Mouse (Mus musculus): Measurements from ENCODE around the gene Mfsd6l. TPM values are rescaled to one million over a fixed set of nuclear protein-coding genes. Genes with fewer than 3 reads are reported as not detected.

The Mfsd6l gene
- 3.5 TPM for polyA plus RNA-seq (2014; fragmentation: Illumina TruSeq; extraction: RNeasy Lipid Tissue Mini Kit (QIAGEN cat#74804); ENCODE audit: low read depth, low replicate concordance)

DNA sequence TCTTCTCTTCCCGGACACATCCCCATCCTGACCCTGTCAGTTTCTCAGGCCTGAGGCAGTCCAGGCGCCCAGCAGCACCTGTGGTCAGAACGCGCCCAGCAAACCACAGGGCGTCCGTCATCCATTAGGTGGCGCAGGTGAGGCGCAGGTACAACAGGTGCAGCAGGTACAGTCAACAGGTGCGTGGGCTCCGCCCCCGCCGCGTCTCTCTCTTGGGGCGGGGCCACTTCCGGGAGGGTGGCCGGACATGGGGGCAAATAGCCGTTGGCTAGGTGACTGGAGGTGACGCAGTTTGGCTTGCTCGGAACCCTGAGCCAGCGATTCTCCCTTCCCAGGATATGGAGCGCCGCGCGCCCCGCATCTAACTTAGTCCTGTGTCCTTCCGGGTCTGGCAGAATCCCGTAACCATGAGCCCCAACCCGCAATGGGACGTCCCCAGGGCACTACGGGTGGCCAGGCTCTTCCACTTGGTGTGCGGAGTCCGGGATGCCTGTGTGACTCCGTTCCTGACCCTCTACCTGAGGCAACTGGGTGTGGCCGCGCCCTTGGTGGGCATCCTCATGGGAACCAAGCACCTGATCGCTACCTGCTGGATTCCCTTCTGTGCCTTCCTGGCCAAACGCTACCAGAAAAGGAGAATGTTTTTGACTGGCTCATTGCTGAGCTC lies at the start of gene Mfsd6l:
TSS of gene Mfsd6l (plus strand) at position 269 of the 667 bp plus-strand sequence.

DNA sequence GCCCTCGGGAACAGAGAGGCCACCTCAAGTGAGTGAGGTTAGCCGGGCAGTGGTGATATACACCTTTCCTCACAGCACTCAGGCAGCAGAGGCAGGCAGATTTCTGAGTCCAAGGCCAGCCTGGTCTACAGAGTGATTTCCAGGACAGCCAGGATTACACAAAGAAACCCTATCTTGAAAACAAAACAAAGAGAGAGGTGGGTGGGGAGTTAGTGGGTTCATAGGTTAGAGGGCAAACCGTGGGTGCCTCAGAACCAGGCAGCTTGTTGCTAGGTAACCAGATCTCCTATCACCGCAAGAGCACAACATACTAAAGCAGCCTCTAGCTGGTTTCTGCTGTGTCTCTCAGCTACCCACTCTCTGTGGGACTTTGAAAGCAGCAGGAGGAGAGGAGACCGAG lies 30.7 kb downstream of the Mfsd6l start, which contains the start of gene Ccdc42:
TSS of gene Ccdc42 (plus strand) at position 301 of the 400 bp plus-strand sequence.

Other genes starting within 250 kb of the Mfsd6l start
- gene Ntn1, start 155.4 kb upstream of the Mfsd6l start, polyA plus RNA-seq (2014; fragmentation: Illumina TruSeq; extraction: RNeasy Lipid Tissue Mini Kit (QIAGEN cat#74804); ENCODE audit: low read depth, low replicate concordance) = 30.3 TPM
- 5.2 TPM for gene Pik3r5, start 124.1 kb upstream of the Mfsd6l start, polyA plus RNA-seq (2014; fragmentation: Illumina TruSeq; extraction: RNeasy Lipid Tissue Mini Kit (QIAGEN cat#74804); ENCODE audit: low read depth, low replicate concordance)
- 4.0 TPM for gene Pik3r6, start 53.2 kb upstream of the Mfsd6l start, polyA plus RNA-seq (2014; fragmentation: Illumina TruSeq; extraction: RNeasy Lipid Tissue Mini Kit (QIAGEN cat#74804); ENCODE audit: low read depth, low replicate concordance)
- gene Ccdc42, start 30.8 kb downstream of the Mfsd6l start, polyA plus RNA-seq (2014; fragmentation: Illumina TruSeq; extraction: RNeasy Lipid Tissue Mini Kit (QIAGEN cat#74804); ENCODE audit: low read depth, low replicate concordance) = 2.2 TPM
- gene Myh10, start 135.4 kb downstream of the Mfsd6l start, polyA plus RNA-seq (2014; fragmentation: Illumina TruSeq; extraction: RNeasy Lipid Tissue Mini Kit (QIAGEN cat#74804); ENCODE audit: low read depth, low replicate concordance) = 40.4 TPM

All from adipose tissue, adult 10 weeks (tissue).